Mouse (Mus musculus): Measurements from ENCODE around the gene Cd33. TPM values are rescaled to one million over a fixed set of nuclear protein-coding genes. Genes with fewer than 3 reads are reported as not detected.

The Cd33 gene
- total RNA-seq (2014; rRNA removed; ENCODE audit: low replicate concordance) (0.15 and 2.3 TPM in 2 replicates), polyA plus RNA-seq (2015; fragmentation: Nextera tagmentation; extraction: Ambion mirVana) (0.37 and 1.4 TPM in 2 replicates)

DNA sequence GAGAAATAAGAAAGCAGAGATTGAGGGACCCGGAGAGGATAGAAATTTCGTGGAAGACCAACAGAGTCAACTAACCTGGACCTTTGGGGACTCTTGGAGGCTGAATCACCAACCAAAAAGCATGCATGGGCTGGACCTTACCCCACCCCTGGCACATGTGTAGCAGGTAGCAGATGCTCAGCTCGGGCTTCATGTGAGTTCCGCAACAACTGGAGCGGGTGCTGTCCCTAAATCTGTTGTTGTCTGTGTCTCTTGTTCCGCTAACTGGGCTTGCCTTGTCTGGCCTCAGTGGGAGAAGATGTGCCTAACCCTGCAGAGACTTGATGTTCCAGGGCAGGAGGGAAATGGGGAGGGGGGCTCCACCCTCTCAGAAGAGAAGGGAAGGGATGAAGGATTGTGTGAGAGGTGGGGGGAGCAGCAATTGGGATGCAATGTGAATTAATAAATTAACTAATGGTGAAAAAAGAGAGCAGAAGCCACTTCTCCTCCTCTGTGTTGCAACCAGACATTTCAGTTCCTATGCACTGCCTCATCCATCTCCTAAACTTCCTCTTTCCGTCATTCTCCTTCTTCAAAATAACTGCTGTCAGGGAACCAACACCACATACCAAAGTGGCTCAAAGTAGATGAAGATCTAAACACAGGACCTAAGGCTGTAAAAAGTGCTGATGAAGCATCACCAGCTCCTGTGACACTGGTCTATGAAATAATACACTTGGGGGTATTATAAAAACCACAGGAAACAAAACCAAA lies at the start of gene Cd33:
TSS of gene Cd33 (minus strand) at position 204 of the 753 bp plus-strand sequence.
- Histone ChIP-seq H3K4me1 (ENCODE audit: control insufficient read depth, insufficient read depth) (no peaks in the 10 kb centered on the region), H3K27ac (ENCODE audit: low read depth) (no peak within 1 kb of the TSS), H3K9me3 (replicated peaks; ENCODE audit: control insufficient read depth, low read length) (no peaks in the 10 kb centered on the region), H3K9ac (replicated peaks; ENCODE audit: low read depth, low read length) (no peak within 1 kb of the TSS), H3K27me3 (ENCODE audit: control insufficient read depth, insufficient read depth, low read length) (no peaks in the 10 kb centered on the region), H3K4me2 (ENCODE audit: low read depth, low read length) (no peak within 1 kb of the TSS), H3K36me3 (replicated peaks; ENCODE audit: control insufficient read depth, insufficient read depth, low read length) (no peaks in the 10 kb centered on the region), H3K4me3 (ENCODE audit: low read depth, low read length) (no peak within 1 kb of the TSS)
- ATAC-seq (ENCODE audit: insufficient read depth, low read depth) = no peak
- TF ChIP-seq EP300 (IDR thresholded peaks at IDR 0.05; ENCODE audit: low read depth) (no peak), CTCF (IDR thresholded peaks at IDR 0.05; ENCODE audit: low read depth) (no peak)
- DNase-seq (ENCODE audit: low spot score) = no peak
- 66% methylated on average over 7 of the region's 7 CpGs for WGBS

DNA sequence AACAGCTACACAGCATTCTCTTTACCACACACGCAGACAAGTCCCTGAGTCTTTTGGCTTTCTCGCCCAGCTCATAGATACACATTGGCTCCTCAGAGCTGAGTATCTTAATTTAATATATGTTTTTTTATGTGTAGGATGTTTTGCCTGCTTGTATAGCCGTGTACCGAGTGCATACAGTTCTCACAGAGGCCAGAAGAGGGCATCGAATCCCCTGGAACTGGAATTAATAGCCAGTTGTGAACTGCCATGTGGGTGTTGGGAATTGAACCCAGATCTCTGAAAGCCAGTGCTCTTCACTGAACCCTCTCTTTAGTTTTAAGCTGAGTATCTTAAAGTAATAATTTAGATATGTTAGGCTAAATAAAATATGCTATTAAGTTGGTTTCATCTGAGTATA lies 40.6 kb upstream of the Cd33 start:
- TF ChIP-seq CTCF (IDR thresholded peaks at IDR 0.05; ENCODE audit: low read depth) (no peak), EP300 (IDR thresholded peaks at IDR 0.05; ENCODE audit: low read depth) (no peak)
- Histone ChIP-seq H3K27ac (ENCODE audit: low read depth) (no peak overlapping the region), H3K4me1 (ENCODE audit: control insufficient read depth, insufficient read depth) (0 out of 2 replicates have a peak, but pooled peaks cover 5% of the 10 kb centered on the region), H3K36me3 (replicated peaks; ENCODE audit: control insufficient read depth, insufficient read depth, low read length) (peaks cover 59% of the 10 kb centered on the region), H3K27me3 (ENCODE audit: control insufficient read depth, insufficient read depth, low read length) (no peaks in the 10 kb centered on the region), H3K4me2 (ENCODE audit: low read depth, low read length) (no peak overlapping the region), H3K9me3 (replicated peaks; ENCODE audit: control insufficient read depth, low read length) (no peaks in the 10 kb centered on the region), H3K9ac (replicated peaks; ENCODE audit: low read depth, low read length) (no peak overlapping the region), H3K4me3 (ENCODE audit: low read depth, low read length) (no peak overlapping the region)
- DNase-seq (ENCODE audit: low spot score) (no peak), ATAC-seq (ENCODE audit: insufficient read depth, low read depth) (no peak)
- 87% methylated on average over 5 of the region's 5 CpGs for WGBS

DNA sequence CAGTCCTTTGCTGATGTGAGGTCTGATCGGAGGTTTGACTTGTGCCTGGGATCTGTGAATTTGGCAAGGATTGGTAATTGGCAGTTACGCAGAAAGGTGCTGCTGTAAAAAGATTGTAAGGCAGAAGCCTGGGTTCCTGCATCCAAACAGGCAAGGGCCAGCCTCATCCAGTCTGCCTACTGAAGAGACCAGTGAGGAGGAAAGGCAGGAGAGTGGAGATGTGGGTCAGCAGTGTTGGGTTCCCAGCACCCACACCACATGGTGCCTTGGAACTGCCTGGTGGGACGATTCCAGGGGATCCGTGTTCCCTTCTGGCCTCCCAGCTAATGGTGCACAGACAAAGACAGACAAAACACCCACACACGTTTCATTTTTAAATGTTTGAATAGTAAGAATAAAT lies 36.3 kb upstream of the Cd33 start:
- H3K27ac ChIP-seq (ENCODE audit: low read depth) = no peak overlapping the region
- no peaks in the 10 kb centered on the region for H3K27me3 ChIP-seq (ENCODE audit: control insufficient read depth, insufficient read depth, low read length)
- DNase-seq (ENCODE audit: low spot score) (no peak), ATAC-seq (ENCODE audit: insufficient read depth, low read depth) (no peak)
- H3K9me3 ChIP-seq (replicated peaks; ENCODE audit: control insufficient read depth, low read length) = no peaks in the 10 kb centered on the region
- 0 out of 2 replicates have a peak, but pooled peaks cover 5% of the 10 kb centered on the region for H3K4me1 ChIP-seq (ENCODE audit: control insufficient read depth, insufficient read depth)
- TF ChIP-seq CTCF (IDR thresholded peaks at IDR 0.05; ENCODE audit: low read depth) (no peak), EP300 (IDR thresholded peaks at IDR 0.05; ENCODE audit: low read depth) (no peak)
- peak overlapping the region; percentile 68 for H3K4me2 ChIP-seq (ENCODE audit: low read depth, low read length)
- peak overlapping the region; percentile 64 for H3K4me3 ChIP-seq (ENCODE audit: low read depth, low read length)
- 60% methylated on average over 5 of the region's 5 CpGs for WGBS
- H3K36me3 ChIP-seq (replicated peaks; ENCODE audit: control insufficient read depth, insufficient read depth, low read length) = peaks cover 17% of the 10 kb centered on the region
- H3K9ac ChIP-seq (replicated peaks; ENCODE audit: low read depth, low read length) = peak overlapping the region; percentile 60; the same call in 1 of the 2 replicates

DNA sequence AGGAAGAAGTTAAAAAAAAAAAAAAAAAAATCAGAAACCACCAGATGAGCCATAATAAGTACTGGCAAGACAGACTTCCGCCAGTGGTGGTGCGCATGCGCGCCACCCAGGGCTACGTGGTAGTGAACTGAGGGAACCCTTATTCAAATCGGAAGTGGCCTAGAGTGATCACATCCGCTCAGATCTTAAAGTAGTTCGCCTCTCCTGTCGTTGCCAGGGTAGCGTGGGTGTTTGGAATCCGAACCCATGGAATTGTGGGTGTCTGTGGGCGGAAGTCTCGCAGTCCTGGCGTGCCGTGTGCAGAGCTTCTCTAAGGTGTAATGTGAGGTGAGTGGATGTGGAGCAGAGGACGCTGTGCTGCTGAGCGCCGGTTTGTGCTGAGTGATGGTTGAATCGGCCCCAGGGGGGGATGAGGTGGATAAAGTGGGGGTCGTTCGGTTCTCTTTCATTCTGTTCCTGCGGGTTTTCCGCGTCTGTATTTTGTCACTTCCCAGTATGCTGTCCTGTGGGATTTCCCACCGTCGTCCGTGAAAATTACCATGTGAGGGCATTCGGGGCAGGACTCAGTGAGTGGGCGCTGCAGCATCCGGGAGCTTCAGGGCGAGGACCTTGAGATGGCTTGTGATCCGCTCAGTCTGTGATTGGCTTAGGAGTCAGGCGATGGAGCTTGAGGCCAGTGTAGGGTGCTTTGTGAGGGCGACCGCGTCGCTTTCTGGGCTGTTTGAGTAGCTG lies 35.4 kb upstream of the Cd33 start, which contains the start of gene Zfp719:
TSS of gene Zfp719 (plus strand) at position 171 of the 732 bp plus-strand sequence.
- peak within 1 kb of the TSS; percentile 68 for H3K4me2 ChIP-seq (ENCODE audit: low read depth, low read length)
- no peaks in the 10 kb centered on the region for H3K27me3 ChIP-seq (ENCODE audit: control insufficient read depth, insufficient read depth, low read length)

DNA sequence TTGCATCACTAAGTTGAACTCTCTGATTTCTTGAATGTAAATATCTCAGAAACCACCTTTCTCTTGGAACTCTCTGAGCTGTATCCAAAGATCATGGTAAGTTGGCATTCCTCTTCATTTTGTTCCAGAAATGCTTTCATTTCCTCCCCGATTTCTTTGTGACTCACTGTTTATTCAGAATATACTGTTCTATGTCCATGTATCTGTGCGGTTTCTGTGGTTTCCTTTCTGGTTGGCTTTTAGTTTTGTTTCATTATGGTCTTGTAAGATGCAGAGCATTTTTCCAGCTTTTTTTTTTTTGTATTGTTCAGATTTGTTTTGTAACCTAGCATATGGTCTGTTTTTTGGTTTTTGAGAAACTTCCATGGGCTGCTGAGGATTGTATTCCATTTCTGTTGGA lies 27.0 kb upstream of the Cd33 start:
- no peak for ATAC-seq (ENCODE audit: insufficient read depth, low read depth)
- 83% methylated on average over 2 of the region's 2 CpGs for WGBS
- Histone ChIP-seq H3K27ac (ENCODE audit: low read depth) (no peak overlapping the region), H3K4me1 (ENCODE audit: control insufficient read depth, insufficient read depth) (no peaks in the 10 kb centered on the region), H3K9me3 (replicated peaks; ENCODE audit: control insufficient read depth, low read length) (no peaks in the 10 kb centered on the region), H3K4me3 (ENCODE audit: low read depth, low read length) (no peak overlapping the region), H3K36me3 (replicated peaks; ENCODE audit: control insufficient read depth, insufficient read depth, low read length) (peaks cover 49% of the 10 kb centered on the region; the same call in 1 of the 2 replicates), H3K9ac (replicated peaks; ENCODE audit: low read depth, low read length) (no peak overlapping the region), H3K27me3 (ENCODE audit: control insufficient read depth, insufficient read depth, low read length) (no peaks in the 10 kb centered on the region), H3K4me2 (ENCODE audit: low read depth, low read length) (no peak overlapping the region)
- no peak for TF ChIP-seq EP300 (IDR thresholded peaks at IDR 0.05; ENCODE audit: low read depth)
- no peak for TF ChIP-seq CTCF (IDR thresholded peaks at IDR 0.05; ENCODE audit: low read depth)
- no peak for DNase-seq (ENCODE audit: low spot score)

More for the DNA sequence above, 35.4 kb upstream of the Cd33 start, which contains the start of gene Zfp719:
- Histone ChIP-seq H3K4me1 (ENCODE audit: control insufficient read depth, insufficient read depth) (0 out of 2 replicates have a peak, but pooled peaks cover 5% of the 10 kb centered on the region), H3K36me3 (replicated peaks; ENCODE audit: control insufficient read depth, insufficient read depth, low read length) (peaks cover 11% of the 10 kb centered on the region), H3K27ac (ENCODE audit: low read depth) (peak within 1 kb of the TSS; percentile 78), H3K4me3 (ENCODE audit: low read depth, low read length) (peak within 1 kb of the TSS; percentile 64), H3K9ac (replicated peaks; ENCODE audit: low read depth, low read length) (peak within 1 kb of the TSS; percentile 60), H3K9me3 (replicated peaks; ENCODE audit: control insufficient read depth, low read length) (no peaks in the 10 kb centered on the region)
- WGBS = under 1% methylated on average over 37 of the region's 37 CpGs
- peak; percentile 93 for DNase-seq (ENCODE audit: low spot score)
- TF ChIP-seq EP300 (IDR thresholded peaks at IDR 0.05; ENCODE audit: low read depth) (no peak), CTCF (IDR thresholded peaks at IDR 0.05; ENCODE audit: low read depth) (no peak)
- ATAC-seq (ENCODE audit: insufficient read depth, low read depth) = peak; percentile 99

Data from heart, postnatal 0 days (tissue).